Mouse (Mus musculus): Measurements from ENCODE around the gene Rps15a. TPM values are rescaled to one million over a fixed set of nuclear protein-coding genes. Genes with fewer than 3 reads are reported as not detected.

Rps15a gene
- 100 to 1,000 TPM; 679 to 750 TPM for total RNA-seq (2023)

GRCm38 (mm10) chr7:118115877-118116568, at the start of gene Rps15a:
Gene Rps15a, minus strand, starts transcription at chr7:118116188.

GRCm38 (mm10) chr7:118129430-118130041, 13.5 kb upstream of the Rps15a start, which contains the start of gene Arl6ip1:
Gene Arl6ip1, minus strand, starts transcription at chr7:118129662.

Other genes with a start within 250 kb of the Rps15a start
- gene Arl6ip1, start 13.5 kb upstream of the Rps15a start, total RNA-seq (2023) = 100 to 1,000 TPM; 186 to 188 TPM
- 10 to 100 TPM; 72.3 to 87.7 TPM for gene Smg1, start 127.5 kb upstream of the Rps15a start, total RNA-seq (2023)

Data from neutrophil, adult 83 days (primary cell).